Mouse (Mus musculus): ENCODE measurements at regions not wholly inside any gene's neighbourhood (a gene's known extent, or its start where the extent isn't known, plus 50 kb on each side); places are given as distances from the start of the nearest gene placed in this dataset.

DNA sequence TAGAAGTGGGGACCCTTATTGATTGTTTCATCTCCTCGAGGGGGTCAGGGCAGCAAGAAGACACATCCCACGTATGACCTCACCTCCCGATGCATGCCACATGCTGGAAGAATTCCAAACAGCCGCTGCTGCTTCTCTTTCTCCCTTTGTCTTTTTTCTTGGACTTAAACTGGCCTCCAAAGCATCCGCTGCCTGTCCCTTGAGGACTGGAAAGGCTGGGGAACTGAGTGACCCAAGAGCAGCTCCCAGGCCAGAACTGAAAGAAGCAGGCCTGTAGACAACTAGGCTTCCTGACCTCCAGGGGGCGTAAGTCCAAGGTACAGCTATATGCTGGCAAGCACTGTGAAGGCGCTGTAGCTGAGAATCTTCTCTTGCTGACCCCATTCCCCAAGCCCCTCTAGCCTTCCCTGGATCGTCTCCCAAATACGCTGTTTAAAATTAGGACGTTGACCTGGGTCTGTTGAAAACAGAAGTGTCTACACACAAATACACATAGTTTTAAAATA is 219.8 kb upstream of the Mocs1 start:
- Histone ChIP-seq H3K27ac (ENCODE audit: control insufficient read depth, insufficient read depth, low read length) (no peak overlapping the region), H3K27me3 (ENCODE audit: control insufficient read depth, insufficient read depth, low read length) (no peaks in the 10 kb centered on the region), H3K4me3 (ENCODE audit: control insufficient read depth, insufficient read depth, low read length) (no peak overlapping the region), H3K4me1 (replicated peaks; ENCODE audit: control insufficient read depth, insufficient read depth, low read length) (no peaks in the 10 kb centered on the region), H3K36me3 (ENCODE audit: control insufficient read depth, insufficient read depth, low read length) (no peaks in the 10 kb centered on the region)
- no peak for DNase-seq
- WGBS, result 85% methylated on average over 10 of the region's 10 CpGs
- TF ChIP-seq POLR2A (IDR thresholded peaks at IDR 0.05; ENCODE audit: control insufficient read depth, extremely low read depth, insufficient read depth, low read length, poor library complexity), result no peak
- no peak for TF ChIP-seq CTCF (IDR thresholded peaks at IDR 0.05; ENCODE audit: borderline replicate concordance, control insufficient read depth, extremely low read depth, insufficient read depth, low read length, poor library complexity)

DNA sequence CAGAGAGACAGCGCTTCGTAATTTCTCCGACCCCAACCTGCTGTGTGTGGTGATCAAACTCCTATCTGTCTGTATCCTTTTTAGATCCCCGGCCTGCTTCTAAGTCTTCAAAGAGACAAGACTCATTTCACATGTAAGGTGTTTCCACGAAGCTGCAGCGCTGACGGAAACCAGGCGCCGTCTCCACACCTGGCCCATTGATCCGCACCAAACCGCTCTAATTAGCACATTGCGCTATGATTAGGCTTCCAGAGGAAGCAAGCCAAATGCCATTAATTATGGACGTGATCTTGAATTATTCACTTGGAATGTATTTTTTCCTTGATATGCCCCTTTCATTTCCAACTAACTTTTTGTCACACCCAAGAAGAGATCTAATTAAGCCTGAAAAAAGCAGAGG is 215.2 kb upstream of the Mocs1 start:
- no peak for TF ChIP-seq POLR2A (IDR thresholded peaks at IDR 0.05; ENCODE audit: control insufficient read depth, extremely low read depth, insufficient read depth, low read length, poor library complexity)
- no peak for TF ChIP-seq CTCF (IDR thresholded peaks at IDR 0.05; ENCODE audit: borderline replicate concordance, control insufficient read depth, extremely low read depth, insufficient read depth, low read length, poor library complexity)
- Histone ChIP-seq H3K4me1 (replicated peaks; ENCODE audit: control insufficient read depth, insufficient read depth, low read length) (no peaks in the 10 kb centered on the region), H3K27ac (ENCODE audit: control insufficient read depth, insufficient read depth, low read length) (no peak overlapping the region), H3K36me3 (ENCODE audit: control insufficient read depth, insufficient read depth, low read length) (no peaks in the 10 kb centered on the region), H3K4me3 (ENCODE audit: control insufficient read depth, insufficient read depth, low read length) (no peak overlapping the region), H3K27me3 (ENCODE audit: control insufficient read depth, insufficient read depth, low read length) (no peaks in the 10 kb centered on the region)
- no peak for DNase-seq
- WGBS, result 95% methylated on average over 13 of the region's 13 CpGs

DNA sequence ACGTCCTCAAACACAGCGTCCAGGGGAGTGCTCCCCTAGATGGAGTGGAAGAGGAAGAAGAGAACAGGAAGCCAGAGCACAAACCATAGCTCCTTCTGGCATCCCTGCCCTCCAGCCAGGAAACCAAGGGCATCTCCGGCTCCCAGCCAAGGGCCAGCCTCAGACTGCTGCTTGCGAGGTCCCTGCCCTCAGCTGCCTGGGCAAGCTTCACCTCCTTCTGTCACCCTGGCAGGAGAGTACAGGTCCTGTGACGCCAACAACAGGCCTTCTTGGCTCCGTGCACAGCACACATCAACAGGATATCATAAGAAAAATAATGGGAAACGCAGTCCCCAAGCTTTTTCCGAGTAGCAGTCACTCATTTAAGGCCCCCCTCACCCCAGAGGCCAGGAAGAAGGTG is 212.9 kb upstream of the Mocs1 start:
- no peaks in the 10 kb centered on the region for H3K4me1 ChIP-seq (replicated peaks; ENCODE audit: control insufficient read depth, insufficient read depth, low read length)
- H3K27me3 ChIP-seq (ENCODE audit: control insufficient read depth, insufficient read depth, low read length), result no peaks in the 10 kb centered on the region
- TF ChIP-seq POLR2A (IDR thresholded peaks at IDR 0.05; ENCODE audit: control insufficient read depth, extremely low read depth, insufficient read depth, low read length, poor library complexity) (no peak), CTCF (IDR thresholded peaks at IDR 0.05; ENCODE audit: borderline replicate concordance, control insufficient read depth, extremely low read depth, insufficient read depth, low read length, poor library complexity) (no peak)
- 62% methylated on average over 8 of the region's 8 CpGs for WGBS
- DNase-seq, result no peak
- no peaks in the 10 kb centered on the region for H3K36me3 ChIP-seq (ENCODE audit: control insufficient read depth, insufficient read depth, low read length)
- H3K4me3 ChIP-seq (ENCODE audit: control insufficient read depth, insufficient read depth, low read length), result no peak overlapping the region
- no peak overlapping the region for H3K27ac ChIP-seq (ENCODE audit: control insufficient read depth, insufficient read depth, low read length)

DNA sequence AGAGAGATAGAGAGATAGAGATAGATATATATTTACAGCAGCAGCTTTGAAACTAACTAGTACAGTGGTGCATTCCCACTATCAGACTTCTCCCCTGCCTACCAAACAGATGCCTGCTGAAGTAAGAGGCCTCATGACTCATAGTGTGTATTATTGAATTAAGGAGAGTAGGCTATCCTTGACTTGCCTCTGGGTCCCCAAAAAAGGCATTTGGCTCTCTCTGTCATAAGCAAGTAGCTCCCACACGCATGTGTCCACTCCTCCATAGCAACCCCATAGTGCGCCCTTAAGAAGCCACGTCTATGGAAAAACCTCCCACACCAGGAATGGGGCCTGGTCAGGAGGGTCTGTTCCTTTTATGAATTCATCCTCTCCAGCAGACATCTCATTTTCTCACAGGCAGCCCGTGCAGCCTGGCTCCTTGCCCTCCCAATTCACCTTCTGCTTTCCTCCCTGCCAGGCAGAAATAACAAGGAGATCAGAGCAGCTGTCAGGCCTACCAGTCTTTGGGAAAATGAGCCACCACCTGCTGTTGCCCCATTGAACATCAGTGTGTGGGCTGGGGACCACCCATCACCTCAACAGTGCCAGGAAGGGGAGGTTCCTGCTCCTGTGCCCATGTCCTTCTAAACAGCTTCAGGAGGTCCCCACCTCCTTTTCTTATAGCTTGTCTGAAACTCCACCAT is 208.5 kb upstream of the Mocs1 start:
- Histone ChIP-seq H3K4me3 (ENCODE audit: control insufficient read depth, insufficient read depth, low read length) (no peak overlapping the region), H3K27ac (ENCODE audit: control insufficient read depth, insufficient read depth, low read length) (no peak overlapping the region), H3K27me3 (ENCODE audit: control insufficient read depth, insufficient read depth, low read length) (no peaks in the 10 kb centered on the region), H3K4me1 (replicated peaks; ENCODE audit: control insufficient read depth, insufficient read depth, low read length) (no peaks in the 10 kb centered on the region), H3K36me3 (ENCODE audit: control insufficient read depth, insufficient read depth, low read length) (no peaks in the 10 kb centered on the region)
- TF ChIP-seq POLR2A (IDR thresholded peaks at IDR 0.05; ENCODE audit: control insufficient read depth, extremely low read depth, insufficient read depth, low read length, poor library complexity) (no peak), CTCF (IDR thresholded peaks at IDR 0.05; ENCODE audit: borderline replicate concordance, control insufficient read depth, extremely low read depth, insufficient read depth, low read length, poor library complexity) (no peak)
- DNase-seq, result no peak
- WGBS, result 90% methylated on average over 4 of the region's 4 CpGs

DNA sequence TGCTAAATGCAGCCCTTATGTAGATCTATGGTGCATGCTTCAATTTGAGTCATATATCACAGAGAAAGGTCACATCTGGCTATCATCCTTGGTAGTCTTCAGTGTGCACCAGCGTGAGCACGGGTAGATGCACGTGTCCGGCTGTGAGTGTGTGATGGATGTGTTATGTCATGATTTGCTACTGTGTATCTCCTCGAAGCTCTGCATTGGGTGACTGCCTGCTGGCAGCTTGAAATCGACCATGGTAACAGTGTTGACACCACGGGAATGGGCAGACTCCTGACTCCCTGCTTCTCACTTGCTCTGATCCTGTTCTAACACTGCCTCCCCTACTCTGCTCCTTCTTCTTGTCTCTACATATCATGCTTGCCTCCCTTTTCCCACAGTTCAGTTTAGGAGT is 204.9 kb upstream of the Mocs1 start:
- Histone ChIP-seq H3K4me1 (replicated peaks; ENCODE audit: control insufficient read depth, insufficient read depth, low read length) (no peaks in the 10 kb centered on the region), H3K27ac (ENCODE audit: control insufficient read depth, insufficient read depth, low read length) (no peak overlapping the region), H3K27me3 (ENCODE audit: control insufficient read depth, insufficient read depth, low read length) (no peaks in the 10 kb centered on the region), H3K4me3 (ENCODE audit: control insufficient read depth, insufficient read depth, low read length) (no peak overlapping the region), H3K36me3 (ENCODE audit: control insufficient read depth, insufficient read depth, low read length) (no peaks in the 10 kb centered on the region)
- no peak for DNase-seq
- WGBS, result 83% methylated on average over 7 of the region's 7 CpGs
- TF ChIP-seq CTCF (IDR thresholded peaks at IDR 0.05; ENCODE audit: borderline replicate concordance, control insufficient read depth, extremely low read depth, insufficient read depth, low read length, poor library complexity) (no peak), POLR2A (IDR thresholded peaks at IDR 0.05; ENCODE audit: control insufficient read depth, extremely low read depth, insufficient read depth, low read length, poor library complexity) (no peak)

DNA sequence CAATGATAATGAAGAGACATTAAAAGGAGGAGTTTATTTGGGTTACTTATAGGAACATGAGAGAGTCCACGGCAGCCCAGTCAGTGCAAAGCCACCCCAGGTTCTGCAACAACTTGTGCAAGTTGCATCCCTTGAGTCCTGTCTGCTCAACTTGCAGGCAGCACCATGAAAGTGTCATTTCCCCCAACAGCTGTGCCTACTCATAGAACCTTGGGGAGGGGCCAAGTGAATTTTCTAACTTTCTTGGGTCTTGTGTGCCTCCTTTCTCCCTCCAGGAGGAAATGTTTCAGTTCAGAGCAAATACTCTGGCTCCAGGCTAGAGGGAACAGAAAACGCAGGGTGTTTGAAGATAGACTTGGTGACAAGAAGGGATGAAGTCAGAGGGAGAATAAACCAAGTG is 204.5 kb upstream of the Mocs1 start:
- WGBS, result 79% methylated on average over 2 of the region's 2 CpGs
- Histone ChIP-seq H3K36me3 (ENCODE audit: control insufficient read depth, insufficient read depth, low read length) (no peaks in the 10 kb centered on the region), H3K27me3 (ENCODE audit: control insufficient read depth, insufficient read depth, low read length) (no peaks in the 10 kb centered on the region), H3K4me3 (ENCODE audit: control insufficient read depth, insufficient read depth, low read length) (no peak overlapping the region), H3K4me1 (replicated peaks; ENCODE audit: control insufficient read depth, insufficient read depth, low read length) (no peaks in the 10 kb centered on the region), H3K27ac (ENCODE audit: control insufficient read depth, insufficient read depth, low read length) (no peak overlapping the region)
- TF ChIP-seq POLR2A (IDR thresholded peaks at IDR 0.05; ENCODE audit: control insufficient read depth, extremely low read depth, insufficient read depth, low read length, poor library complexity) (no peak), CTCF (IDR thresholded peaks at IDR 0.05; ENCODE audit: borderline replicate concordance, control insufficient read depth, extremely low read depth, insufficient read depth, low read length, poor library complexity) (no peak)
- DNase-seq, result no peak

Data from thymus, adult 2 months (tissue).